Comparison of ENCODE assay signal across 15 mouse cellular contexts in the genomic region with DNA sequence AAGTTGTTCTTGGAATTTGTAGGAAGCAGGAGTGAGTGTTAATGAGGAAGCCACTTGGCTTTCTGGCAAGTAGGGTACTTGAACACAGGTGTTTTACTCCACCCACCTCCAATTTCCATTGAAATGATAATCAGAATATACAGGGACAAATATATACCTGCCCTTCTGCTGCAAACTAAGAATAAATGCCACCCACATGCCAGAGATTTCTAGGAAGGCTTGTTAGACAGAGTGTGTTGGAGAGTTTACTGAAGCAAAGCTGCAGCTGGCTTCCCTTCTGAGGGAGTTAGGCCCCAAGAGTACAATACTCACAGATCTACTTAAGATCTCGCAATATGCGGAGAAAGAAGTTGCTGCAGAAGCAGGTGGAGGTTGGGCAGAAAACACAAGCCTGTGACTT.
DNase-seq lines count a peak whose midpoint lies in the region.
"Had no signal": no experiment of that assay in that cellular context is flagged by ENCODE, and none has a peak within 500 bp of the region (broad histone marks: within the 10 kb centered on the region; RNA-seq: fewer than 3 reads in every experiment).

No protein-coding gene starts in this region.

- intact Hi-C loops in left cerebral cortex, postnatal 36 days (cut with DNase I) = loop anchor here (5.0 kb wide), 1 partner anchor 130 kb away; a partner anchor contains a TSS

- DNase-seq in layer of hippocampus, adult 8-10 months (ENCODE audit: low spot score in 2 of 2) = peak; percentile 9 to 34
- DNase-seq in layer of hippocampus, postnatal 14 days (ENCODE audit: low spot score in 2 of 2) = no peak
- peak; percentile 88 for DNase-seq in brain, adult 2 months (ENCODE audit: low read depth, low spot score)
- peak; percentile 22 to 66 for DNase-seq in frontal cortex, postnatal 36 days (ENCODE audit: low spot score in 2 of 2)
- DNase-seq in left cerebral cortex, postnatal 36 days (ENCODE audit: low spot score in 2 of 2) = peak; percentile 20 to 33
- DNase-seq in gastrocnemius, adult 18-20 months (ENCODE audit: low spot score) = no peak
- no peak for DNase-seq in spleen, postnatal 10 days (ENCODE audit: low spot score in 2 of 2)
- DNase-seq: adrenal gland, adult 2 months; cerebellum, adult 11-12 months; cerebellum, postnatal 25 days; gastrocnemius, postnatal 36 days; heart, postnatal 36 days; kidney, adult 11 months; kidney, postnatal 4 days; lung, postnatal 4 days had no signal

Comparison
In these comparisons a context has a peak if more than half of its experiments do, and no peak if none do; other contexts are left out.
1. DNase-seq: peak in layer of hippocampus, adult 8-10 months (2 of 2), brain, adult 2 months (single experiment), frontal cortex, postnatal 36 days (2 of 2) and left cerebral cortex, postnatal 36 days (2 of 2); none in layer of hippocampus, postnatal 14 days (0 of 2), gastrocnemius, adult 18-20 months (single experiment) and spleen, postnatal 10 days (0 of 2).